In genomic region chr11:8227772-8228425, GRCm38 (mm10) we compare ENCODE assay signal across 11 mouse cellular contexts.
DNase-seq lines count a peak whose midpoint lies in the region; ATAC-seq and TF ChIP-seq lines count a peak whose summit lies in the region.
"Had no signal": no experiment of that assay in that cellular context is flagged by ENCODE, and none has a peak within 500 bp of the region (broad histone marks: within the 10 kb centered on the region; RNA-seq: fewer than 3 reads in every experiment).

No protein-coding gene starts in this region.

- H3K4me1 ChIP-seq in kidney, postnatal 0 days (replicated peaks; ENCODE audit: insufficient read depth, low read length) = no peaks in the 10 kb centered on the region
- H3K4me1 ChIP-seq in kidney, embryonic 14.5 days (ENCODE audit: control insufficient read depth, insufficient read depth, low read length) = no peaks in the 10 kb centered on the region
- peaks cover 9% of the 10 kb centered on the region; the same call in 1 of the 2 replicates for H3K4me1 ChIP-seq in embryonic facial prominence, embryonic 10.5 days
- H3K4me1 ChIP-seq in hindbrain, embryonic 13.5 days (replicated peaks) = no peaks in the 10 kb centered on the region
- no peaks in the 10 kb centered on the region for H3K4me1 ChIP-seq in midbrain, embryonic 15.5 days
- H3K4me1 ChIP-seq: heart, embryonic 15.5 days; kidney, embryonic 15.5 days; liver, embryonic 13.5 days had no signal

- TF ChIP-seq CTCF in kidney, postnatal 0 days (IDR thresholded peaks at IDR 0.05; ENCODE audit: low read depth) = no peak

- 50% methylated on average over 8 of the region's 8 CpGs for WGBS in kidney, postnatal 0 days
- WGBS in kidney, embryonic 14.5 days = 56% methylated on average over 8 of the region's 8 CpGs
- 52% methylated on average over 8 of the region's 8 CpGs for WGBS in embryonic facial prominence, embryonic 10.5 days
- WGBS in hindbrain, embryonic 13.5 days = 48% methylated on average over 8 of the region's 8 CpGs
- 41% methylated on average over 8 of the region's 8 CpGs for WGBS in midbrain, embryonic 15.5 days

- H3K27me3 ChIP-seq in kidney, postnatal 0 days (ENCODE audit: insufficient read depth, low read length) = no peaks in the 10 kb centered on the region
- no peaks in the 10 kb centered on the region for H3K27me3 ChIP-seq in kidney, embryonic 14.5 days (ENCODE audit: control insufficient read depth, insufficient read depth, low read length)
- no peaks in the 10 kb centered on the region for H3K27me3 ChIP-seq in embryonic facial prominence, embryonic 10.5 days (replicated peaks; ENCODE audit: low read depth, poor library complexity, severe bottlenecking)
- H3K27me3 ChIP-seq in hindbrain, embryonic 13.5 days = no peaks in the 10 kb centered on the region
- no peaks in the 10 kb centered on the region for H3K27me3 ChIP-seq in midbrain, embryonic 15.5 days (replicated peaks)
- H3K27me3 ChIP-seq: heart, embryonic 15.5 days; kidney, embryonic 15.5 days; liver, embryonic 13.5 days had no signal

- peak; percentile 37 for DNase-seq in kidney, postnatal 0 days (ENCODE audit: low spot score)
- no peak for DNase-seq in embryonic facial prominence, embryonic 10.5 days (ENCODE audit: low spot score)
- DNase-seq in cerebellum, postnatal 25 days = no peak
- no peak for DNase-seq in natural killer cell, adult 2 months (ENCODE audit: low spot score in 2 of 2)
- no peak for DNase-seq in heart, postnatal 4 days
- DNase-seq: liver, embryonic 13.5 days had no signal

- H3K9me3 ChIP-seq in kidney, postnatal 0 days (replicated peaks; ENCODE audit: low read length) = no peaks in the 10 kb centered on the region
- no peaks in the 10 kb centered on the region for H3K9me3 ChIP-seq in kidney, embryonic 14.5 days (ENCODE audit: control insufficient read depth, low read length)
- no peaks in the 10 kb centered on the region for H3K9me3 ChIP-seq in embryonic facial prominence, embryonic 10.5 days
- H3K9me3 ChIP-seq in hindbrain, embryonic 13.5 days = no peaks in the 10 kb centered on the region
- H3K9me3 ChIP-seq in midbrain, embryonic 15.5 days = no peaks in the 10 kb centered on the region
- H3K9me3 ChIP-seq: heart, embryonic 15.5 days; kidney, embryonic 15.5 days; liver, embryonic 13.5 days had no signal

- H3K9ac ChIP-seq in kidney, postnatal 0 days (ENCODE audit: low read depth, low read length) = no peak overlapping the region
- no peak overlapping the region for H3K9ac ChIP-seq in kidney, embryonic 14.5 days (ENCODE audit: low read depth, low read length)
- H3K9ac ChIP-seq in hindbrain, embryonic 13.5 days = no peak overlapping the region
- H3K9ac ChIP-seq in midbrain, embryonic 15.5 days = no peak overlapping the region
- H3K9ac ChIP-seq: heart, embryonic 15.5 days; kidney, embryonic 15.5 days; liver, embryonic 13.5 days had no signal

- no peak overlapping the region for H3K27ac ChIP-seq in kidney, postnatal 0 days
- no peak overlapping the region for H3K27ac ChIP-seq in kidney, embryonic 14.5 days (ENCODE audit: low read depth, low read length)
- peak overlapping the region; percentile 1; the same call in 1 of the 2 replicates for H3K27ac ChIP-seq in embryonic facial prominence, embryonic 10.5 days (replicated peaks)
- peak overlapping the region; percentile 58 for H3K27ac ChIP-seq in hindbrain, embryonic 13.5 days
- H3K27ac ChIP-seq in midbrain, embryonic 15.5 days = no peak overlapping the region
- H3K27ac ChIP-seq: heart, embryonic 15.5 days; kidney, embryonic 15.5 days; liver, embryonic 13.5 days had no signal

- ATAC-seq in kidney, postnatal 0 days (replicated peaks; ENCODE audit: low FRiP score, low read depth) = no peak
- no peak for ATAC-seq in kidney, embryonic 14.5 days (ENCODE audit: low FRiP score, low TSS enrichment)
- ATAC-seq in hindbrain, embryonic 13.5 days (ENCODE audit: low FRiP score) = 0 out of 2 replicates have a peak, but pooled peaks have one; percentile 39
- peak; percentile 72; the same call in 1 of the 2 replicates for ATAC-seq in midbrain, embryonic 15.5 days (replicated peaks)

- no peaks in the 10 kb centered on the region for H3K36me3 ChIP-seq in kidney, postnatal 0 days (ENCODE audit: insufficient read depth, low read length)
- H3K36me3 ChIP-seq in kidney, embryonic 14.5 days (ENCODE audit: control insufficient read depth, insufficient read depth, low read length) = no peaks in the 10 kb centered on the region
- H3K36me3 ChIP-seq in embryonic facial prominence, embryonic 10.5 days (replicated peaks) = no peaks in the 10 kb centered on the region
- no peaks in the 10 kb centered on the region for H3K36me3 ChIP-seq in hindbrain, embryonic 13.5 days
- H3K36me3 ChIP-seq in midbrain, embryonic 15.5 days (replicated peaks) = no peaks in the 10 kb centered on the region
- H3K36me3 ChIP-seq: heart, embryonic 15.5 days; kidney, embryonic 15.5 days; liver, embryonic 13.5 days had no signal

- no peak overlapping the region for H3K4me2 ChIP-seq in kidney, postnatal 0 days (ENCODE audit: low read length)
- no peak overlapping the region for H3K4me2 ChIP-seq in kidney, embryonic 14.5 days (replicated peaks; ENCODE audit: low read depth, low read length)
- H3K4me2 ChIP-seq in hindbrain, embryonic 13.5 days = no peak overlapping the region
- H3K4me2 ChIP-seq in midbrain, embryonic 15.5 days = no peak overlapping the region
- H3K4me2 ChIP-seq: heart, embryonic 15.5 days; kidney, embryonic 15.5 days; liver, embryonic 13.5 days had no signal

- H3K4me3 ChIP-seq in kidney, postnatal 0 days (replicated peaks; ENCODE audit: low read depth, low read length) = no peak overlapping the region
- no peak overlapping the region for H3K4me3 ChIP-seq in kidney, embryonic 14.5 days (ENCODE audit: low read length)
- H3K4me3 ChIP-seq in embryonic facial prominence, embryonic 10.5 days = no peak overlapping the region
- H3K4me3 ChIP-seq in hindbrain, embryonic 13.5 days = no peak overlapping the region
- H3K4me3 ChIP-seq in midbrain, embryonic 15.5 days = no peak overlapping the region
- H3K4me3 ChIP-seq: heart, embryonic 15.5 days; kidney, embryonic 15.5 days; liver, embryonic 13.5 days had no signal

Comparison
In these comparisons a context has a peak if more than half of its experiments do, and no peak if none do; other contexts are left out.
1. ATAC-seq: peak in hindbrain, embryonic 13.5 days (single experiment) and midbrain, embryonic 15.5 days (single experiment); none in kidney, postnatal 0 days (single experiment) and kidney, embryonic 14.5 days (single experiment).
2. H3K27ac ChIP-seq: peak in embryonic facial prominence, embryonic 10.5 days (single experiment) and hindbrain, embryonic 13.5 days (single experiment); none in kidney, postnatal 0 days (single experiment), kidney, embryonic 14.5 days (single experiment) and midbrain, embryonic 15.5 days (single experiment).